Mouse (Mus musculus) midbrain, embryonic 11.5 days (tissue): ENCODE data around the gene Slc25a17. TPM values are rescaled to one million over a fixed set of nuclear protein-coding genes. Genes with fewer than 3 reads are reported as not detected.

Experiments
- ATAC-seq: fragments of 200-750 bp; cut with Nextera tagmentation; 2 replicates; pipeline ENCODE4 v1.8.0; 2017; ENCODE audit warnings: moderate TSS enrichment, moderate library complexity; ENCODE audit not compliant: low FRiP score
- DNase-seq: peaks from one replicate; pipeline ENCODE4 v3.0.0; 2015; ENCODE audit warnings: low spot score; ENCODE audit errors: missing footprints
- H3K27ac ChIP-seq: fragments of 300-500 bp; sonication (generic); 2 replicates; pipeline ENCODE4 v1.5.1; 2014; ENCODE audit warnings: low read depth, low read length
- H3K27me3 ChIP-seq: fragments of 300-500 bp; sonication (generic); 2 replicates; pipeline ENCODE4 v1.6.1; 2014; ENCODE audit warnings: mild to moderate bottlenecking, low read length, moderate library complexity, mixed read lengths; ENCODE audit not compliant: control insufficient read depth, insufficient read depth
- H3K36me3 ChIP-seq: fragments of 300-500 bp; sonication (generic); 2 replicates; pipeline ENCODE4 v1.6.1; 2014; ENCODE audit warnings: mild to moderate bottlenecking, low read length, moderate library complexity, mixed read lengths; ENCODE audit not compliant: control insufficient read depth, insufficient read depth
- H3K4me1 ChIP-seq: fragments of 300-500 bp; sonication (generic); 2 replicates; pipeline ENCODE4 v1.6.1; 2014; ENCODE audit warnings: low read length; ENCODE audit not compliant: control insufficient read depth, insufficient read depth
- H3K4me2 ChIP-seq: fragments of 300-500 bp; sonication (generic); 2 replicates; pipeline ENCODE4 v1.6.1; 2014; ENCODE audit warnings: mild to moderate bottlenecking, moderate library complexity
- H3K4me3 ChIP-seq: fragments of 300-500 bp; sonication (generic); 2 replicates; pipeline ENCODE4 v1.5.1; 2014; ENCODE audit warnings: low read depth, low read length
- H3K9ac ChIP-seq: fragments of 300-500 bp; sonication (generic); 2 replicates; pipeline ENCODE4 v1.6.1; 2014; ENCODE audit warnings: low read length
- H3K9me3 ChIP-seq: fragments of 300-500 bp; sonication (generic); 2 replicates; pipeline ENCODE4 v1.6.1; 2016; ENCODE audit warnings: low read length; ENCODE audit not compliant: control insufficient read depth
- WGBS: fragments of 180-500 bp; shearing (Covaris S2); extraction: QIAGEN DNeasy Blood & Tissue Kit; methylation state at CpG from one replicate; pipeline ENCODE4 v1.1.7; 2014; 5-methylcytosine and 5-hydroxymethylcytosine counted together
- polyA plus RNA-seq: library from polyadenylated mRNA; unstranded; fragments of >200 nt; fragmentation: Nextera tagmentation; extraction: Ambion mirVana; gene quantifications from 2 replicates; pipeline ENCODE4 v1.2.1, GENCODE M21; 2014

The Slc25a17 gene
- polyA plus RNA-seq, 1 experiment from 2014 or later: 110 TPM

GRCm38 (mm10) chr15:81284121-81284734 is 76.4 kb downstream of the Slc25a17 start:
- ATAC-seq (no peak), DNase-seq (peak; percentile 73)
- Histone ChIP-seq H3K27ac (no peak overlapping the region), H3K27me3 (no peaks in the 10 kb centered on the region), H3K4me2 (no peak overlapping the region), H3K9me3 (no peaks in the 10 kb centered on the region), H3K9ac (no peak overlapping the region), H3K4me3 (no peak overlapping the region), H3K4me1 (no peaks in the 10 kb centered on the region), H3K36me3 (no peaks in the 10 kb centered on the region)
- WGBS: 82% methylated on average over 9 of the region's 9 CpGs

DNA sequence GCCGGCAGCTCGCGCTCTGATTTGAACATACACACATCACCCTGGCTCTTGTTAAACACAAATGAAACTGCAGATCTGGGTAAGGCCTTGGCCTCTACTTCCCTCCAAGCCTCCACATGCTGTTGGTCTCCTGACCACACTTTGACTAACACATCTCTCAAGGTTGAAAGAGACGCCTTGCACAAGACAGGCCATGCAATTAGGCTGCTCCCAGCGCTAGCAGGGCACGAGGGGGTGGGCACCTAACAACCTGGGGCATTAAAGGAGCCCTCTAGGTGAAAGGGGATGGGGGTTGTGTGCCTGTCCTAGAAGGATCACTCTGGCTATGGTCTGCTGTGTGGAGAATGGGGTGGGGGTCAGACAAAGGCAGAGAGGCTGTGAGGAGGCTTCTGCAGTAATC is 81.9 kb downstream of the Slc25a17 start:
- Histone ChIP-seq H3K4me1 (peaks cover 13% of the 10 kb centered on the region; the same call in 1 of the 2 replicates), H3K9ac (no peak overlapping the region), H3K27ac (no peak overlapping the region), H3K36me3 (no peaks in the 10 kb centered on the region), H3K4me2 (no peak overlapping the region), H3K4me3 (no peak overlapping the region), H3K9me3 (no peaks in the 10 kb centered on the region), H3K27me3 (no peaks in the 10 kb centered on the region)
- 57% methylated on average over 6 of the region's 6 CpGs for WGBS
- ATAC-seq (no peak), DNase-seq (no peak)

GRCm38 (mm10) chr15:81277928-81278327 is 82.7 kb downstream of the Slc25a17 start:
- 7% methylated on average over 11 of the region's 11 CpGs for WGBS
- 0 out of 2 replicates have a peak overlapping the region, but pooled peaks have one; percentile 8 for H3K4me2 ChIP-seq
- no peaks in the 10 kb centered on the region for H3K27me3 ChIP-seq
- H3K9me3 ChIP-seq: no peaks in the 10 kb centered on the region
- H3K4me1 ChIP-seq: peaks cover 14% of the 10 kb centered on the region
- ATAC-seq (peak; percentile 46; the same call in 1 of the 2 replicates), DNase-seq (peak; percentile 89)
- H3K4me3 ChIP-seq: no peak overlapping the region
- no peak overlapping the region for H3K9ac ChIP-seq
- no peaks in the 10 kb centered on the region for H3K36me3 ChIP-seq
- H3K27ac ChIP-seq: no peak overlapping the region

- ATAC-seq (no peak), DNase-seq (no peak)
- Histone ChIP-seq H3K36me3 (no peaks in the 10 kb centered on the region), H3K9ac (no peak overlapping the region), H3K4me3 (no peak overlapping the region), H3K4me1 (peaks cover 16% of the 10 kb centered on the region), H3K27ac (no peak overlapping the region), H3K9me3 (no peaks in the 10 kb centered on the region), H3K4me2 (no peak overlapping the region), H3K27me3 (no peaks in the 10 kb centered on the region)
- WGBS: 67% methylated on average over 2 of the region's 2 CpGs
These were observed 87.3 kb downstream of the Slc25a17 start for GRCm38 (mm10) chr15:81273361-81273760.

GRCm38 (mm10) chr15:81272305-81273053 is 88.1 kb downstream of the Slc25a17 start:
- ATAC-seq (no peak), DNase-seq (peak; percentile 88)
- Histone ChIP-seq H3K9ac (peak overlapping the region; percentile 28; the same call in 1 of the 2 replicates), H3K4me1 (peaks cover 7% of the 10 kb centered on the region), H3K4me2 (no peak overlapping the region), H3K9me3 (no peaks in the 10 kb centered on the region), H3K36me3 (no peaks in the 10 kb centered on the region), H3K27ac (no peak overlapping the region), H3K27me3 (no peaks in the 10 kb centered on the region), H3K4me3 (no peak overlapping the region)
- 23% methylated on average over 13 of the region's 13 CpGs for WGBS

Other genes starting within 250 kb of the Slc25a17 start
- 20.7 and 21.8 TPM in 2 replicates for gene Mrtfa, start 170.1 kb downstream of the Slc25a17 start, polyA plus RNA-seq
- gene Mchr1, start 125.3 kb downstream of the Slc25a17 start, polyA plus RNA-seq: 0.44 and 0.74 TPM in 2 replicates
- 196 and 205 TPM in 2 replicates for gene St13, start 39.3 kb upstream of the Slc25a17 start, polyA plus RNA-seq
- gene Xpnpep3, start 39.3 kb upstream of the Slc25a17 start, polyA plus RNA-seq: 6.0 and 7.0 TPM in 2 replicates
- gene Dnajb7, start 47.5 kb upstream of the Slc25a17 start, polyA plus RNA-seq: 0.74 and 1.0 TPM in 2 replicates
- 532 and 574 TPM in 2 replicates for gene Rbx1, start 105.5 kb upstream of the Slc25a17 start, polyA plus RNA-seq
- 23.7 and 25.8 TPM in 2 replicates for gene Ep300, start 224.5 kb upstream of the Slc25a17 start, polyA plus RNA-seq